Mouse (Mus musculus) cerebellum, adult 2 months (tissue): ENCODE results near the gene Slc15a4. TPM values are rescaled to one million over a fixed set of nuclear protein-coding genes. Genes with fewer than 3 reads are reported as not detected.

Source experiments
- DNase-seq, 2 experiments: peaks; one replicate each; pipeline ENCODE4 v3.0.0; 2021
- H3K27ac ChIP-seq: fragments of 200-500 bp; 2 replicates; pipeline ENCODE4 v1.5.1; 2012; ENCODE audit warnings: low read length, control low read depth, inconsistent platforms; ENCODE audit not compliant: insufficient read depth
- H3K27me3 ChIP-seq: fragments of 200-500 bp; 2 replicates; pipeline ENCODE4 v1.6.1; 2012; ENCODE audit warnings: inconsistent platforms, mild to moderate bottlenecking, low read length, moderate library complexity; ENCODE audit not compliant: control insufficient read depth, insufficient read depth
- H3K4me1 ChIP-seq: fragments of 200-500 bp; 2 replicates; pipeline ENCODE4 v1.6.1; 2011; ENCODE audit warnings: low read length; ENCODE audit not compliant: control insufficient read depth, insufficient read depth
- H3K4me3 ChIP-seq: fragments of 200-500 bp; replicated peaks from 2 replicates; pipeline ENCODE3; 2011; ENCODE audit warnings: mild to moderate bottlenecking, low read depth, low read length, control low read depth; ENCODE audit not compliant: insufficient read depth
- CTCF ChIP-seq: fragments of 200-500 bp; IDR thresholded peaks from 2 replicates; pipeline ENCODE4 v1.5.1; 2011; ENCODE audit warnings: low read depth, mild to moderate bottlenecking, control low read depth, low read length, moderate library complexity, borderline replicate concordance; ENCODE audit not compliant: insufficient read depth
- POLR2A ChIP-seq: fragments of 200-500 bp; IDR thresholded peaks from 2 replicates; pipeline ENCODE4 v1.6.1; 2011; ENCODE audit warnings: low read length, control low read depth, borderline replicate concordance; ENCODE audit not compliant: insufficient read depth
- WGBS: fragments of 180-500 bp; shearing (Covaris S2); methylation state at CpG from one replicate; pipeline ENCODE4 v1.1.7; 2018; 5-methylcytosine and 5-hydroxymethylcytosine counted together
- polyA plus RNA-seq: library from polyadenylated mRNA; depleted of rRNA; stranded (reverse); fragments of >200 nt; gene quantifications from 2 replicates; pipeline ENCODE4 v1.2.3, GENCODE M21; 2012; rRNA removed

Gene Slc15a4
- polyA plus RNA-seq, result 24.2 and 24.9 TPM in 2 replicates

DNA sequence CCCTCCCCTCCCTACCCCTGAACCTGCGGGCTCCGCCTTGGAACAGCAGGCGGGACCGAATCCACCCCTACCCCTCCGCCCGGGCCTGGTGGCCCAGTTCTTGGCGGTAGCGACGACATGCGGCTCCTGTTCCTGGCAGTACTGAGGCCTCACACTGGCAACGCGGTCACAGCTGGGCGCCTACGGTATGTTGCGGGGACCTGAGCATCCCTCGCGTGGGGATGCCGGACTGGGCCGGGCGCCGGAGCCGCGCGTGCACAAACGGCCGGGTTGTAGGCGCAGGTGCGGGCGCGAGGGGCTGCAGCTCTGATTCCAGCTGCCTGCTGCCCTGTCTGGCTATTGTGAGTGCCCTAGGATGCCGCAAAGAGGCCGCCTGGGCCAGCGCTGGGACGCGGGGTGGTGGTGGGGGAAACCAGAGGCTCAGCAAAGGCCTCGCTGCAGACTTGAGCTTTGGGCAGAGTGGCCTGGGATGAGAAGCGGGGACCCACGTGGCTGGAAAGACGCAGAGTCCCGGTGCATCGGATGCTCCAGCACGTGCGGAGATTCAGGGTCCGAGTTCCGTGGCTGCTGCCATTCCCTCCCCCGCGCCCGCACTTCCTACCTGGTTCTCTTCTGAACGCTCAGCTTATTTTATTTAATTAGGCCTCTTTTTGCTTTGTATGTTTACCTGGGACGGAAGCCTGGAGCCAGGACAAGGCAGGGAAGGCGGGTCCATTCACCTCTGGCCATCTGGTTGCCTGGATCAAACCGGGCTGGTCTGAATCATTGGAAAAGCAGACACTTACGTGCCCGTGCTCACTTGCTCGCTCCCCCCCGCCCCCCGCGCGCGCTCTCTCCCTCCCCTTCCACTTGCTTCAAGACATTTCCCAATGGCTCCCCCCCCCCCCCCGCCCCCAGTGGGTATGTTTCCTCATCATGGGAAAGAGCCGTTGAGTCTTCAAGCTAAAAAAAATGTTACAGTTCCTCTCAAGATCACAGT is at the start of gene Slc15a4, which contains the start of gene Glt1d1:
Gene Slc15a4, minus strand, starts transcription at position 731 of the 979 bp plus-strand sequence.
Gene Glt1d1, plus strand, starts transcription at position 96 of the 979 bp plus-strand sequence.
- peak; percentile 71 to 72 for DNase-seq
- WGBS, result under 1% methylated on average over 62 of the region's 62 CpGs
- Histone ChIP-seq H3K27ac (peak within 1 kb of the TSS; percentile 9), H3K4me3 (peak within 1 kb of the TSS; percentile 64), H3K4me1 (peaks cover 3% of the 10 kb centered on the region; the same call in 1 of the 2 replicates), H3K27me3 (no peaks in the 10 kb centered on the region)
- TF ChIP-seq POLR2A (peak; percentile 30; the same call in 1 of the 2 replicates), CTCF (no peak)

DNA sequence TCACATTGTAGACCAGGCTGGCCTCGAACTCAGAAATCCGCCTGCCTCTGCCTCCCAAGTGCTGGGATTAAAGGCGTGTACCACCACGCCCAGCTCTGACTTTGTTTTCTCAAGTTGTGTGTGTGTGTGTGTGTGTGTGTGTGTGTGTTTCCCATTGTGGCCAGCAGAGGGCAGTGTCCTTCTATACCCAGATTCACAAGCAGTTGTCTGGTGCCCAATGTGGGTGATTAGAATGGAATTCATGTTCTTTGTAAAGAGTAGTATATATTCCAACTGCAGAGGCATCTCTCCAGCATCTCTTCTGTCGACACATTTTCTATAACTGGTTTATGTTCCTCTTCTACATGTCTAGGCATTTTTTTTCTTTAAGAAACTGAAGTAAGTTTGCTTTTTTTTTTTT is 45.8 kb upstream of the Slc15a4 start:
- TF ChIP-seq POLR2A (no peak), CTCF (peak; percentile 25; the same call in 1 of the 2 replicates)
- 98% methylated on average over 5 of the region's 5 CpGs for WGBS

DNA sequence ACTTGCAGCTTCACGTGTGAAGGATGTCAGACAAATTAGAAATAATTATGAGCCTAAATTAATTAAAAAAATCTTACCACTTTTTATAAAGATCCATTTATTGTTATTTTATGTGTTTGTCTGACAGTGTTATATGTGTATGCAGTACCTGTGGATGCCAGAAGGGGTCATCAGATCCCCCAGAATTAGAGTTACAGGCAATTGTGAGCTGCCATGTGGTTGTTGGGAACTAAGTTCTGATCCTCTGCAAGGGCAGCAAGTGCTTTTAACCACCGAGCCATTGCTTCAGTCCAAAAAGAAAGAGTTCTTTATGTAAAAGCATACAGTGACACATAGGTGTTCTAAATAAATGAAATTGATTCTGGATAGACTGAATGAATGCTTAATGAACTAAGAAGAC is 44.9 kb upstream of the Slc15a4 start:
- 97% methylated on average over 2 of the region's 2 CpGs for WGBS

More for the DNA sequence above, 45.8 kb upstream of the Slc15a4 start:
- Histone ChIP-seq H3K4me1 (no peaks in the 10 kb centered on the region), H3K4me3 (no peak overlapping the region), H3K27me3 (no peaks in the 10 kb centered on the region), H3K27ac (no peak overlapping the region)
- no peak for DNase-seq

DNA sequence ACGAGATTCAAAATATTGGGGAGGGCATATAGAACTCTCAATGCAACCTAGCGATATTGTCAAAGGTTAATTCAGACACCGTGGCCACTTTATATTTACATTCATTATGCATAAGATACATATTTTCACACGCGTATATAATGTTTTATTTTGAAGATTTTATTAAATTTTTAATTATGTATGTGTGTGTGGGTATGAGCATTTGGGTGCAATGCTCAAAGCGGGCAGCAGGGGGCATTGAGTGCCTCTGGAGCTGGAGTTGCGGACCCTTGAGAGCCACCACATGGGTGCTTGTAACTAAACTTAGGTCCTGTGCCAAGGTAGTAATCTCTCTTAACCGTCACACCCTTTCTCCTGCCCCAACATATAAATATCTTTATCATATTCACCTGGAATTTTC is 41.2 kb upstream of the Slc15a4 start:
- Histone ChIP-seq H3K4me3 (no peak overlapping the region), H3K27ac (no peak overlapping the region), H3K27me3 (no peaks in the 10 kb centered on the region), H3K4me1 (no peaks in the 10 kb centered on the region)
- 94% methylated on average over 8 of the region's 8 CpGs for WGBS
- TF ChIP-seq POLR2A (no peak), CTCF (no peak)
- DNase-seq, result no peak

More for the DNA sequence above, 44.9 kb upstream of the Slc15a4 start:
- Histone ChIP-seq H3K4me3 (no peak overlapping the region), H3K27ac (no peak overlapping the region), H3K4me1 (no peaks in the 10 kb centered on the region), H3K27me3 (no peaks in the 10 kb centered on the region)
- TF ChIP-seq CTCF (no peak), POLR2A (no peak)
- DNase-seq, result no peak

DNA sequence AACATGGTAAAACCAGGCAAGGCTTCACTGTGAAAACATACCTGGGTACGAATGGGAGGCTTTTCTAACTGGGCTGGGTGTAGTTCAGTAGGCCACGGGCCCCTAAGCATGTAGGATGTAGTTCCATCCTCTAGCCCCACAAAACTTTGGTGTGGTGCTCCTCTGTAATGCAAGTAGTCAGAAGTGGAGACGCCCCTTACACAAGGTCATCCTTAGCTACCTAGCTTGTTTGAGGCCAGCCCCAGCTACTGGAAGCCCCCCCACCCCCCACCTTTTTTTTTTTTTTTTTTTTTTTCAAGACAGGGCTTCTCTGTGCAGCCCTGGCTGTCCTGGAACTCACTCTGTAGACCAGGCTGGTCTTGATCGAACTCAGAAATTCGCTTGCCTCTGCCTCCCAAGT is 28.3 kb upstream of the Slc15a4 start:
- no peak for TF ChIP-seq POLR2A
- 96% methylated on average over 5 of the region's 5 CpGs for WGBS

DNA sequence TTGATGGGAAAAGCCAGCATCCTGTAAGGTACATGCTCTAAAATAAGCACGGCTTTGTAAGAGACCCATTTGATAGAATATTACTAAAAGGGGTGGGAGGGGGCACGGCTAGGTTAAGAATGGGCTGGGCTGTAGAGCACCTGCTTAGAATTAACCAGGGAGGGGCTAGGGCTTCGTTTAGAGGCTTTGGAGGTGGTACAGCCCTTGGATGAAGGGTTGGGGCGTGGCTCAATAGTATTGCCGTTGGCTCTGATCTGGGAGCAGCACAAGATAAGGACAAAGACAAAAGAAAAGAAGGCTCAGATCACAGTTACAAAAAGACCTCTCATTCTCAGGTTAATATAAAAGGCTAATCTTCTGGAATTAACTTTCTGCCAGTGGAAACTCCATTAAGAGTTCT is 27.6 kb upstream of the Slc15a4 start:
- no peak for DNase-seq
- Histone ChIP-seq H3K27ac (no peak overlapping the region), H3K27me3 (no peaks in the 10 kb centered on the region), H3K4me1 (no peaks in the 10 kb centered on the region), H3K4me3 (no peak overlapping the region)
- TF ChIP-seq CTCF (no peak), POLR2A (no peak)
- 82% methylated on average over 5 of the region's 5 CpGs for WGBS

More for the DNA sequence above, 28.3 kb upstream of the Slc15a4 start:
- Histone ChIP-seq H3K27me3 (no peaks in the 10 kb centered on the region), H3K4me1 (no peaks in the 10 kb centered on the region), H3K4me3 (no peak overlapping the region), H3K27ac (no peak overlapping the region)
- no peak for DNase-seq

DNA sequence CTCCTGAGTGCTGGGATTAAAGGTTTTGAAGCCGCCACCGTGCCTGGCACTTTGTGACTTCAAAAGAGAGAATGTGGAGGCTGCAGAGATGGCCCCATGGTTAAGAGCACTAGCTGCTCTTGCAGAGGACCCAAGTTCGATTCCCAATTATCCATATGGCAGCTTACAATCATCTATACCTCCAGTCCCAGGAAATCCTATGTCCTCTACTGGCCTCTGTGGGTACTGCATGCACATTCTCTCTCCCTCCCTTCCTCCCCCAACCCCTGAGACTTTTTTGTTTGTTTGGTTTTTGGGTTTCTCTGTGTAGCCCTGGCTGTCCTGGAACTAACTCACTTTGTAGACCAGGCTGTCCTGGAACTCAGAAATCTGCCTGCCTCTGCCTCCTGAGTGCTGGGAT is 26.6 kb upstream of the Slc15a4 start:
- 95% methylated on average over 3 of the region's 3 CpGs for WGBS
- TF ChIP-seq POLR2A (no peak), CTCF (no peak; the same call in 1 of the 2 replicates)
- Histone ChIP-seq H3K27me3 (no peaks in the 10 kb centered on the region), H3K4me3 (no peak overlapping the region), H3K27ac (no peak overlapping the region), H3K4me1 (no peaks in the 10 kb centered on the region)
- no peak for DNase-seq

DNA sequence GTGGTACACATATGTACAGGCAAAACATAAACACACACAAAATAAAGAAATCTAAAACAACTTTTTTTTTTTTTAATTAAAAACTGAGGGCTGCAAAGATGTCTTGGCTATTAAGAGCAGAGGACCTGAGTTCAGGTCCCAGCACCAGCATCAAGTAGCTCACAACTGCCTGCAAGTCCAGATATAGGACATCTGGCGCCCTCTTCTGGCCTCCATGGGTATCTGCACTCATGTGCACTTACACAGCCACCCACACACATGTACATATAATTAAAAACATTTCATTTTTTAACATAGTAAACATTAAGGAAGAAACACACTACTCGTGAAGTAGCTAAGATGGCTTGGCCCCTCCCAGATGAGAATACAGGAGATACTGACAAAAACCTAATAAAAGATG is 25.6 kb upstream of the Slc15a4 start:
- H3K27me3 ChIP-seq, result no peaks in the 10 kb centered on the region
- H3K27ac ChIP-seq, result no peak overlapping the region
- TF ChIP-seq CTCF, result no peak
- TF ChIP-seq POLR2A, result no peak
- DNase-seq, result no peak
- H3K4me3 ChIP-seq, result no peak overlapping the region
- H3K4me1 ChIP-seq, result no peaks in the 10 kb centered on the region
- WGBS, result 90% methylated on average over 2 of the region's 2 CpGs
